Mouse (Mus musculus): ENCODE measurements around the gene Cox10.

GRCm38 (mm10) chr11:64047432-64047831 lies 31.8 kb downstream of the Cox10 start:
- TF ChIP-seq POLR2A (IDR thresholded peaks at IDR 0.05; ENCODE audit: extremely low read depth, insufficient read depth, low read length) (no peak), CTCF (IDR thresholded peaks at IDR 0.05; ENCODE audit: low read depth, low read length) (no peak)

Data from liver, adult 2 months (tissue).